Mouse (Mus musculus): Measurements from ENCODE around the gene Crhr2.

DNA sequence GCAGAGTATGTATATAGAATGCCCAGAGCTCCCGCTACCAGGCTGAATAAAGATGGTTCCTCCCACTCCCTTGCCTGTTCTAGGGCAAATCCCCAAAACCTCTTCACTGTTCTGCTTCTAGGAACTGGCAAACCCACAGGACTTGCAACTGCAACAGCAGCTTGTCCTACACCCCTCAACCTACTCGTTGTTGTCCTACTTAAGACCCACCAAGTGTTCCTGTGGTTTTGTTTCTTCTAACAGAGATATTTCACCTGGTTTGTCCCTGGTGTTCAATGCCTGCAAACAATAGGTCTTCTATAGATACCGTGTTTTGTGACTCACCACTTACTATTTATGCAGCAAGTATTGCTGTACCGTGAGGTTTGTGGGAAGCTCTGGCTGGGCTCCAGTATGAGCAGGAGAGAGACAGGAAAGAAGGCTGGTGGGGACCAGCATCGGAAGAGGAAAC lies 28.5 kb upstream of the Crhr2 start:
- TF ChIP-seq POLR2AphosphoS2 (IDR thresholded peaks at IDR 0.05; ENCODE audit: insufficient read length, low read depth): no peak
- TF ChIP-seq MAX (IDR thresholded peaks at IDR 0.05; ENCODE audit: low read depth): no peak
- TF ChIP-seq POLR2A (IDR thresholded peaks at IDR 0.05; ENCODE audit: insufficient read length, low read depth): no peak
- no peak for TF ChIP-seq MYOG (IDR thresholded peaks at IDR 0.05; ENCODE audit: control insufficient read depth in 1 of 3, insufficient read depth in 1 of 3, insufficient read length in 2 of 3, low read depth in 2 of 3)
- TF ChIP-seq E2F4 (IDR thresholded peaks at IDR 0.05; ENCODE audit: insufficient read depth): no peak
- no peak for TF ChIP-seq CEBPB (IDR thresholded peaks at IDR 0.05; ENCODE audit: insufficient read depth, poor library complexity, severe bottlenecking)
- TF ChIP-seq USF1 (IDR thresholded peaks at IDR 0.05; ENCODE audit: low read depth): no peak
- TF ChIP-seq TCF12 (IDR thresholded peaks at IDR 0.05; ENCODE audit: insufficient read depth, poor library complexity, severe bottlenecking): no peak
- TF ChIP-seq TCF3 (IDR thresholded peaks at IDR 0.05; ENCODE audit: insufficient read length, low read depth): no peak
- no peak for TF ChIP-seq SRF (IDR thresholded peaks at IDR 0.05; ENCODE audit: control insufficient read depth, insufficient read length, low read depth)
- no peak for TF ChIP-seq MYOD1 (IDR thresholded peaks at IDR 0.05; ENCODE audit: control insufficient read depth in 1 of 3, insufficient read length in 2 of 3, low read depth in 2 of 3)
- no peak for TF ChIP-seq REST (IDR thresholded peaks at IDR 0.05; ENCODE audit: insufficient read depth, insufficient read length)
